Mouse (Mus musculus) brain, embryonic 14.5 days (tissue): Measurements from ENCODE around the gene Sbf2.

Source experiments
- CTCF ChIP-seq: fragments of 200-500 bp; IDR thresholded peaks from 2 replicates; pipeline ENCODE4 v1.5.1; 2012; ENCODE audit warnings: inconsistent platforms, mild to moderate bottlenecking, moderate library complexity, borderline replicate concordance; ENCODE audit not compliant: insufficient read depth, insufficient read length; ENCODE audit errors: extremely low read depth
- POLR2A ChIP-seq: fragments of 200-500 bp; IDR thresholded peaks from 2 replicates; pipeline ENCODE4 v1.6.1; 2012; ENCODE audit warnings: mild to moderate bottlenecking, inconsistent platforms, borderline replicate concordance; ENCODE audit not compliant: poor library complexity, insufficient read depth, insufficient read length, severe bottlenecking; ENCODE audit errors: extremely low read depth

DNA sequence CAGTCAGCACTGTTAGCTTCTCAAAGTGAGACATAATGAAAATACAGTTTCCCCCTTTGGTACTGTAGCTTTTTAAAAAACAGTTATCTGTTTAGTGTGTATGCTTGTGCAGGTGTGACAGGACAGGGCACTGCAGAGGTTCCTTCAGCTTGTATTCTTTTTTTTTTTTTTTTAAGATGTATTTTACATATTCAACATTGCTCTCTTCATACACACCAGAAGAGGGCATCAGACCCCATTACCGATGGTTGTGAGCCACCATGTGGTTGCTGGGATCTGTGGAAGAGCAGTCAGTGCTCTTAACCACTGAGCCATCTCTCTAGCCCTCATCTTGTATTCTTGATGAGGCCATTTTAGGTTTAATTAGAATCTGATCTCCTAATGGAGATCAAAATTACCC is 289.9 kb downstream of the Sbf2 start:
- TF ChIP-seq CTCF (no peak), POLR2A (no peak)
